Mouse (Mus musculus) liver, embryonic 14.5 days (tissue): ENCODE measurements around the gene Rubcn. TPM values are rescaled to one million over a fixed set of nuclear protein-coding genes. Genes with fewer than 3 reads are reported as not detected.

Experiments used
- ATAC-seq: fragments of 200-750 bp; cut with Nextera tagmentation; 2 replicates; pipeline ENCODE4 v1.8.0; 2017; ENCODE audit warnings: moderate number of reproducible peaks, mild to moderate bottlenecking, moderate library complexity; ENCODE audit not compliant: insufficient read depth
- DNase-seq, 3 experiments: peaks; one replicate each; pipeline ENCODE4 v3.0.0-alpha.2; 2012 to 2013; ENCODE audit warnings: low read depth in 3 of 3, low spot score in 3 of 3
- H3K27ac ChIP-seq: fragments of 300-500 bp; sonication (generic); 2 replicates; pipeline ENCODE4 v1.5.1; 2014; ENCODE audit warnings: moderate library complexity, mild to moderate bottlenecking, control low read depth, inconsistent platforms
- H3K27me3 ChIP-seq: fragments of 300-500 bp; sonication (generic); 2 replicates; pipeline ENCODE4 v1.6.1; 2014; ENCODE audit warnings: mild to moderate bottlenecking, low read length, moderate library complexity; ENCODE audit not compliant: control insufficient read depth, insufficient read depth
- H3K36me3 ChIP-seq: fragments of 300-500 bp; sonication (generic); replicated peaks from 2 replicates; pipeline ENCODE4 v1.6.1; 2014; ENCODE audit warnings: low read depth; ENCODE audit not compliant: control insufficient read depth, insufficient read depth
- H3K4me1 ChIP-seq, 2 experiments: fragments of 200-500 bp in 1 of 2; fragments of 300-500 bp in 1 of 2; sonication (generic) in 1 of 2; replicated peaks; 2 replicates each; pipeline ENCODE4 v1.6.1; 2012 to 2014; ENCODE audit warnings: antibody characterized with exemption in 1 of 2, inconsistent platforms in 1 of 2, low read length in 1 of 2; ENCODE audit not compliant: control insufficient read depth in 2 of 2, insufficient read depth in 2 of 2
- H3K4me2 ChIP-seq: fragments of 300-500 bp; sonication (generic); 2 replicates; pipeline ENCODE4 v1.6.1; 2014; ENCODE audit warnings: low read depth, mild to moderate bottlenecking, control low read depth, moderate library complexity
- H3K4me3 ChIP-seq, 2 experiments: fragments of 200-500 bp in 1 of 2; fragments of 300-500 bp in 1 of 2; sonication (generic) in 1 of 2; 2 replicates each; pipeline ENCODE4 v1.5.1; 2012 to 2014; ENCODE audit warnings: low read depth in 2 of 2, low read length in 2 of 2, mild to moderate bottlenecking in 2 of 2, control low read depth in 1 of 2, inconsistent platforms in 1 of 2, moderate library complexity in 1 of 2; ENCODE audit not compliant: insufficient read depth in 1 of 2
- H3K9ac ChIP-seq: fragments of 300-500 bp; sonication (generic); replicated peaks from 2 replicates; pipeline ENCODE4 v1.6.1; 2014; ENCODE audit warnings: mild to moderate bottlenecking, control low read depth, moderate library complexity
- H3K9me3 ChIP-seq: fragments of 300-500 bp; sonication (generic); 2 replicates; pipeline ENCODE4 v1.6.1; 2016; ENCODE audit warnings: low read length, mixed read lengths; ENCODE audit not compliant: control insufficient read depth
- CTCF ChIP-seq: IDR thresholded peaks from 2 replicates; pipeline ENCODE4 v1.5.1; 2016; ENCODE audit warnings: antibody characterized with exemption, low read depth, control low read depth
- EP300 ChIP-seq: IDR thresholded peaks from 2 replicates; pipeline ENCODE4 v1.6.1; 2016; ENCODE audit warnings: antibody characterized with exemption, low read depth
- WGBS: fragments of 180-500 bp; shearing (Covaris S2); extraction: QIAGEN DNeasy Blood & Tissue Kit; methylation state at CpG from one replicate; pipeline ENCODE4 v1.1.7; 2014; ENCODE audit not compliant: insufficient replicate concordance; 5-methylcytosine and 5-hydroxymethylcytosine counted together
- polyA plus RNA-seq, 2 experiments: library from polyadenylated mRNA; depleted of rRNA in 1 of 2; stranded (reverse) in 1 of 2; unstranded in 1 of 2; fragments of >200 nt; fragmentation: Nextera tagmentation in 1 of 2; extraction: Ambion mirVana in 1 of 2; gene quantifications; 2 replicates each; pipeline versions ENCODE4 v1.2.1 to v1.2.3; 2012 to 2014

Rubcn gene
- polyA plus RNA-seq, 2 experiments = 3.1 to 3.9 TPM

GRCm38 (mm10) chr16:32826521-32826920, 51.0 kb downstream of the Rubcn start:
- Histone ChIP-seq H3K4me2 (no peak overlapping the region), H3K36me3 (no peaks in the 10 kb centered on the region; the same call in 1 of the 2 replicates), H3K4me3 (no peak overlapping the region), H3K9ac (no peak overlapping the region), H3K9me3 (no peaks in the 10 kb centered on the region), H3K4me1 (peaks cover 0 to 2% of the 10 kb centered on the region in 2 experiments; a peak in 1 of 4 replicates), H3K27me3 (no peaks in the 10 kb centered on the region), H3K27ac (no peak overlapping the region)
- no peak for ATAC-seq
- no peak for DNase-seq
- WGBS = 88% methylated on average over 11 of the region's 11 CpGs
- TF ChIP-seq CTCF (no peak), EP300 (no peak)

- Histone ChIP-seq H3K4me2 (no peak overlapping the region), H3K9me3 (no peaks in the 10 kb centered on the region), H3K27me3 (no peaks in the 10 kb centered on the region), H3K4me3 (no peak overlapping the region), H3K9ac (no peak overlapping the region), H3K4me1 (peaks cover 0 to 2% of the 10 kb centered on the region in 2 experiments; a peak in 1 of 4 replicates), H3K36me3 (no peaks in the 10 kb centered on the region; the same call in 1 of the 2 replicates), H3K27ac (no peak overlapping the region)
- WGBS = 60% methylated on average over 12 of the region's 12 CpGs
- TF ChIP-seq CTCF = no peak
- TF ChIP-seq EP300 = no peak
- ATAC-seq = no peak
- DNase-seq = no peak
Observed at GRCm38 (mm10) chr16:32825380-32825779, 52.2 kb downstream of the Rubcn start.

GRCm38 (mm10) chr16:32824061-32824460, 53.5 kb downstream of the Rubcn start:
- TF ChIP-seq EP300 = no peak
- no peak for TF ChIP-seq CTCF
- ATAC-seq = no peak
- Histone ChIP-seq H3K4me1 (peaks cover 0 to 2% of the 10 kb centered on the region in 2 experiments; a peak in 1 of 4 replicates), H3K9me3 (no peaks in the 10 kb centered on the region), H3K4me2 (no peak overlapping the region), H3K4me3 (no peak overlapping the region), H3K36me3 (no peaks in the 10 kb centered on the region; the same call in 1 of the 2 replicates), H3K9ac (no peak overlapping the region), H3K27me3 (no peaks in the 10 kb centered on the region), H3K27ac (no peak overlapping the region)
- WGBS = 88% methylated on average over 13 of the region's 13 CpGs
- DNase-seq = no peak

- H3K27ac ChIP-seq = no peak overlapping the region
- ATAC-seq (no peak), DNase-seq (no peak)
- TF ChIP-seq CTCF = no peak
- no peak for TF ChIP-seq EP300
- peaks cover 0 to 2% of the 10 kb centered on the region in 2 experiments; a peak in 1 of 4 replicates for H3K4me1 ChIP-seq
- WGBS = 75% methylated on average over 8 of the region's 8 CpGs
- H3K27me3 ChIP-seq = no peaks in the 10 kb centered on the region
- no peaks in the 10 kb centered on the region; the same call in 1 of the 2 replicates for H3K36me3 ChIP-seq
- no peaks in the 10 kb centered on the region for H3K9me3 ChIP-seq
- H3K9ac ChIP-seq = no peak overlapping the region
- no peak overlapping the region for H3K4me2 ChIP-seq
- no peak overlapping the region for H3K4me3 ChIP-seq
Observed at GRCm38 (mm10) chr16:32823487-32823886, 54.1 kb downstream of the Rubcn start.

GRCm38 (mm10) chr16:32822881-32823280, 54.7 kb downstream of the Rubcn start:
- H3K9ac ChIP-seq = no peak overlapping the region
- 40% methylated on average over 5 of the region's 5 CpGs for WGBS
- DNase-seq = no peak
- no peaks in the 10 kb centered on the region for H3K9me3 ChIP-seq
- no peak overlapping the region for H3K4me3 ChIP-seq
- TF ChIP-seq EP300 = no peak
- no peak for TF ChIP-seq CTCF
- H3K27me3 ChIP-seq = no peaks in the 10 kb centered on the region
- H3K27ac ChIP-seq = no peak overlapping the region
- H3K4me1 ChIP-seq = peaks cover 0 to 2% of the 10 kb centered on the region in 2 experiments; a peak in 1 of 4 replicates
- ATAC-seq = no peak
- no peaks in the 10 kb centered on the region; the same call in 1 of the 2 replicates for H3K36me3 ChIP-seq
- H3K4me2 ChIP-seq = no peak overlapping the region
